Mouse (Mus musculus) G1E (cell line): ENCODE measurements around the gene Rad9a.

Experiments
- CTCF ChIP-seq: IDR thresholded peaks from 2 replicates; pipeline ENCODE4 v1.5.1; 2012; ENCODE audit warnings: low read depth, low read length, inconsistent platforms, mixed read lengths
- TAL1 ChIP-seq: conservative IDR thresholded peaks from 2 replicates; pipeline ENCODE4 v1.6.1; 2012; ENCODE audit warnings: low read depth, low read length, inconsistent platforms, mixed read lengths

DNA sequence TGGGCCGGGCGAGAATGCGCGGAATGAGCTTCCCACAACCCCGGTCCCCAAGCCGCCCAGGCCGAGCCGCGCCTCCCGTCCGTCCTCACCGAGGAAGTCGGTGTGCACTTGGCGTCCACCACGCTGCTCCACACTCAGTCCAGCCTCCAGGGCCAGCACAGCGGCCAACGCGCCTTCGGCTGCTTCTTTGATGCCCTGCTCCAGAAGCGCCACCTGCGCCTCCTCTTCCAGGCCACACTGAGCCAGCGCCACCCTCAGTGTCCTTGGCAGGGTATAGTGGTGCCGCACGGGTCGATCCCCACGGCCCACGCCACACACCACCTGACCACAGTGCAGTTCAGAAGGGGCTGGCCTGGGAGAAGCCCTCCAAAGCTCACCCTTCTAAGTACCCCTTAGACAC is 31.7 kb downstream of the Rad9a start:
- TF ChIP-seq CTCF (no peak), TAL1 (no peak)
